Mouse (Mus musculus): Measurements from ENCODE around the gene Prmt1. TPM values are rescaled to one million over a fixed set of nuclear protein-coding genes. Genes with fewer than 3 reads are reported as not detected.

Gene Prmt1
- polyA plus RNA-seq, 1 experiment from 2014 or later, result 301 TPM

GRCm38 (mm10) chr7:45015957-45016612 is 29.7 kb upstream of the Prmt1 start, which contains the start of gene Scaf1:
Scaf1 (minus strand) TSS chr7:45016363.
- no peaks in the 10 kb centered on the region for H3K27me3 ChIP-seq (ENCODE audit: control insufficient read depth, insufficient read depth, low read length)
- peak; percentile 100 for DNase-seq (ENCODE audit: low spot score)
- no peaks in the 10 kb centered on the region for H3K9me3 ChIP-seq (ENCODE audit: control insufficient read depth, low read length)
- ATAC-seq (replicated peaks; ENCODE audit: low FRiP score), result peak; percentile 89
- H3K4me3 ChIP-seq (ENCODE audit: low read depth, low read length), result peak within 1 kb of the TSS; percentile 96
- H3K36me3 ChIP-seq (ENCODE audit: control insufficient read depth, insufficient read depth, low read length), result peaks cover 15% of the 10 kb centered on the region
- H3K4me2 ChIP-seq (ENCODE audit: low read depth, low read length, severe bottlenecking), result peak within 1 kb of the TSS; percentile 99
- H3K4me1 ChIP-seq (replicated peaks; ENCODE audit: control insufficient read depth, insufficient read depth, low read length), result peaks cover 12% of the 10 kb centered on the region; the same call in 1 of the 2 replicates
- H3K27ac ChIP-seq (ENCODE audit: low read depth, low read length), result peak within 1 kb of the TSS; percentile 85
- under 1% methylated on average over 67 of the region's 69 CpGs for WGBS
- H3K9ac ChIP-seq (ENCODE audit: low read length), result peak within 1 kb of the TSS; percentile 93

- Histone ChIP-seq H3K4me1 (replicated peaks; ENCODE audit: control insufficient read depth, insufficient read depth, low read length) (peaks cover 12% of the 10 kb centered on the region; the same call in 1 of the 2 replicates), H3K4me3 (ENCODE audit: low read depth, low read length) (peak overlapping the region; percentile 96), H3K4me2 (ENCODE audit: low read depth, low read length, severe bottlenecking) (peak overlapping the region; percentile 79), H3K36me3 (ENCODE audit: control insufficient read depth, insufficient read depth, low read length) (peaks cover 15% of the 10 kb centered on the region), H3K27ac (ENCODE audit: low read depth, low read length) (peak overlapping the region; percentile 19; the same call in 1 of the 2 replicates), H3K27me3 (ENCODE audit: control insufficient read depth, insufficient read depth, low read length) (no peaks in the 10 kb centered on the region), H3K9ac (ENCODE audit: low read length) (peak overlapping the region; percentile 93), H3K9me3 (ENCODE audit: control insufficient read depth, low read length) (no peaks in the 10 kb centered on the region)
- ATAC-seq (replicated peaks; ENCODE audit: low FRiP score) (no peak), DNase-seq (ENCODE audit: low spot score) (no peak)
- WGBS, result 1% methylated on average over 20 of the region's 20 CpGs
Measured at GRCm38 (mm10) chr7:45015344-45015956, 29.1 kb upstream of the Prmt1 start.

GRCm38 (mm10) chr7:45014096-45014451 is 27.7 kb upstream of the Prmt1 start:
- H3K4me3 ChIP-seq (ENCODE audit: low read depth, low read length), result no peak overlapping the region
- H3K27me3 ChIP-seq (ENCODE audit: control insufficient read depth, insufficient read depth, low read length), result no peaks in the 10 kb centered on the region
- DNase-seq (ENCODE audit: low spot score), result no peak
- WGBS, result 90% methylated on average over 3 of the region's 3 CpGs
- no peak overlapping the region for H3K27ac ChIP-seq (ENCODE audit: low read depth, low read length)
- no peak for ATAC-seq (replicated peaks; ENCODE audit: low FRiP score)
- H3K36me3 ChIP-seq (ENCODE audit: control insufficient read depth, insufficient read depth, low read length), result peaks cover 15% of the 10 kb centered on the region
- H3K9ac ChIP-seq (ENCODE audit: low read length), result no peak overlapping the region
- H3K4me1 ChIP-seq (replicated peaks; ENCODE audit: control insufficient read depth, insufficient read depth, low read length), result peaks cover 12% of the 10 kb centered on the region; the same call in 1 of the 2 replicates
- H3K9me3 ChIP-seq (ENCODE audit: control insufficient read depth, low read length), result no peaks in the 10 kb centered on the region
- H3K4me2 ChIP-seq (ENCODE audit: low read depth, low read length, severe bottlenecking), result no peak overlapping the region

- WGBS, result 97% methylated on average over 16 of the region's 16 CpGs
- no peaks in the 10 kb centered on the region for H3K27me3 ChIP-seq (ENCODE audit: control insufficient read depth, insufficient read depth, low read length)
- no peak overlapping the region for H3K27ac ChIP-seq (ENCODE audit: low read depth, low read length)
- H3K9ac ChIP-seq (ENCODE audit: low read length), result no peak overlapping the region
- no peak for DNase-seq (ENCODE audit: low spot score)
- peaks cover 15% of the 10 kb centered on the region for H3K36me3 ChIP-seq (ENCODE audit: control insufficient read depth, insufficient read depth, low read length)
- no peak overlapping the region for H3K4me3 ChIP-seq (ENCODE audit: low read depth, low read length)
- no peak for ATAC-seq (replicated peaks; ENCODE audit: low FRiP score)
- H3K4me1 ChIP-seq (replicated peaks; ENCODE audit: control insufficient read depth, insufficient read depth, low read length), result peaks cover 12% of the 10 kb centered on the region; the same call in 1 of the 2 replicates
- no peaks in the 10 kb centered on the region for H3K9me3 ChIP-seq (ENCODE audit: control insufficient read depth, low read length)
- no peak overlapping the region for H3K4me2 ChIP-seq (ENCODE audit: low read depth, low read length, severe bottlenecking)
Measured at GRCm38 (mm10) chr7:45013366-45014095, 27.2 kb upstream of the Prmt1 start.

GRCm38 (mm10) chr7:45012824-45013223 is 26.5 kb upstream of the Prmt1 start:
- Histone ChIP-seq H3K4me2 (ENCODE audit: low read depth, low read length, severe bottlenecking) (no peak overlapping the region), H3K4me3 (ENCODE audit: low read depth, low read length) (no peak overlapping the region), H3K4me1 (replicated peaks; ENCODE audit: control insufficient read depth, insufficient read depth, low read length) (peaks cover 7% of the 10 kb centered on the region; the same call in 1 of the 2 replicates), H3K9ac (ENCODE audit: low read length) (no peak overlapping the region), H3K36me3 (ENCODE audit: control insufficient read depth, insufficient read depth, low read length) (peaks cover 20% of the 10 kb centered on the region), H3K9me3 (ENCODE audit: control insufficient read depth, low read length) (no peaks in the 10 kb centered on the region), H3K27ac (ENCODE audit: low read depth, low read length) (no peak overlapping the region), H3K27me3 (ENCODE audit: control insufficient read depth, insufficient read depth, low read length) (no peaks in the 10 kb centered on the region)
- WGBS, result 85% methylated on average over 4 of the region's 4 CpGs
- DNase-seq (ENCODE audit: low spot score) (no peak), ATAC-seq (replicated peaks; ENCODE audit: low FRiP score) (no peak)

GRCm38 (mm10) chr7:45012011-45012410 is 25.6 kb upstream of the Prmt1 start:
- WGBS, result 96% methylated on average over 6 of the region's 6 CpGs
- no peak for DNase-seq (ENCODE audit: low spot score)
- H3K27me3 ChIP-seq (ENCODE audit: control insufficient read depth, insufficient read depth, low read length), result no peaks in the 10 kb centered on the region
- ATAC-seq (replicated peaks; ENCODE audit: low FRiP score), result no peak
- H3K9me3 ChIP-seq (ENCODE audit: control insufficient read depth, low read length), result no peaks in the 10 kb centered on the region
- H3K36me3 ChIP-seq (ENCODE audit: control insufficient read depth, insufficient read depth, low read length), result peaks cover 27% of the 10 kb centered on the region
- no peak overlapping the region for H3K27ac ChIP-seq (ENCODE audit: low read depth, low read length)
- H3K4me2 ChIP-seq (ENCODE audit: low read depth, low read length, severe bottlenecking), result no peak overlapping the region
- H3K4me1 ChIP-seq (replicated peaks; ENCODE audit: control insufficient read depth, insufficient read depth, low read length), result peaks cover 5% of the 10 kb centered on the region; the same call in 1 of the 2 replicates
- no peak overlapping the region for H3K9ac ChIP-seq (ENCODE audit: low read length)
- no peak overlapping the region for H3K4me3 ChIP-seq (ENCODE audit: low read depth, low read length)

- Histone ChIP-seq H3K4me1 (replicated peaks; ENCODE audit: control insufficient read depth, insufficient read depth, low read length) (no peaks in the 10 kb centered on the region), H3K9ac (ENCODE audit: low read length) (no peak overlapping the region), H3K36me3 (ENCODE audit: control insufficient read depth, insufficient read depth, low read length) (peaks cover 42% of the 10 kb centered on the region), H3K4me2 (ENCODE audit: low read depth, low read length, severe bottlenecking) (no peak overlapping the region), H3K9me3 (ENCODE audit: control insufficient read depth, low read length) (no peaks in the 10 kb centered on the region), H3K27me3 (ENCODE audit: control insufficient read depth, insufficient read depth, low read length) (no peaks in the 10 kb centered on the region), H3K4me3 (ENCODE audit: low read depth, low read length) (no peak overlapping the region), H3K27ac (ENCODE audit: low read depth, low read length) (no peak overlapping the region)
- WGBS, result 95% methylated on average over 19 of the region's 19 CpGs
- DNase-seq (ENCODE audit: low spot score), result no peak
- no peak for ATAC-seq (replicated peaks; ENCODE audit: low FRiP score)
Measured at GRCm38 (mm10) chr7:45008411-45008810, 22.0 kb upstream of the Prmt1 start.

GRCm38 (mm10) chr7:45007846-45008245 is 21.5 kb upstream of the Prmt1 start:
- no peaks in the 10 kb centered on the region for H3K4me1 ChIP-seq (replicated peaks; ENCODE audit: control insufficient read depth, insufficient read depth, low read length)
- no peaks in the 10 kb centered on the region for H3K27me3 ChIP-seq (ENCODE audit: control insufficient read depth, insufficient read depth, low read length)
- ATAC-seq (replicated peaks; ENCODE audit: low FRiP score), result no peak
- peaks cover 45% of the 10 kb centered on the region for H3K36me3 ChIP-seq (ENCODE audit: control insufficient read depth, insufficient read depth, low read length)
- H3K27ac ChIP-seq (ENCODE audit: low read depth, low read length), result no peak overlapping the region
- no peak for DNase-seq (ENCODE audit: low spot score)
- H3K4me3 ChIP-seq (ENCODE audit: low read depth, low read length), result no peak overlapping the region
- no peak overlapping the region for H3K4me2 ChIP-seq (ENCODE audit: low read depth, low read length, severe bottlenecking)
- no peak overlapping the region for H3K9ac ChIP-seq (ENCODE audit: low read length)
- 95% methylated on average over 30 of the region's 30 CpGs for WGBS
- H3K9me3 ChIP-seq (ENCODE audit: control insufficient read depth, low read length), result no peaks in the 10 kb centered on the region
